Mouse (Mus musculus) CH12.LX (cell line): ENCODE data around the gene Cacna1i. TPM values are rescaled to one million over a fixed set of nuclear protein-coding genes. Genes with fewer than 3 reads are reported as not detected.

Experiments used
- polyA plus RNA-seq: library from polyadenylated mRNA; unstranded; fragments of >175 nt; gene quantifications from 2 replicates; pipeline ENCODE4 v1.2.1, GENCODE M21; 2012; ENCODE audit warnings: low read depth; ENCODE audit not compliant: insufficient read length
- total RNA-seq, 2 experiments: library from RNA; depleted of rRNA; stranded (reverse); fragments of 300-350 nt in 1 of 2; fragments of >200 nt in 1 of 2; gene quantifications; 2 replicates each; pipeline ENCODE4 v1.2.3; 2012 to 2014

Gene Cacna1i
- total and polyA plus RNA-seq, 3 experiments: under 0.01 TPM; not detected in 2

Other genes starting within 250 kb of the Cacna1i start
- gene Syngr1, start 195.9 kb upstream of the Cacna1i start, total RNA-seq (2012; rRNA removed): 10.7 and 14.8 TPM in 2 replicates
- gene Syngr1, start 195.9 kb upstream of the Cacna1i start, total RNA-seq (2014; rRNA removed): 6.0 and 9.7 TPM in 2 replicates
- 7.0 and 11.3 TPM in 2 replicates for gene Syngr1, start 195.9 kb upstream of the Cacna1i start, polyA plus RNA-seq
- gene Rpl3, start 195.4 kb upstream of the Cacna1i start, total RNA-seq (2012; rRNA removed): 3,351 and 3,819 TPM in 2 replicates
- gene Rpl3, start 195.4 kb upstream of the Cacna1i start, total RNA-seq (2014; rRNA removed): 2,106 and 2,198 TPM in 2 replicates
- 2,552 and 2,592 TPM in 2 replicates for gene Rpl3, start 195.4 kb upstream of the Cacna1i start, polyA plus RNA-seq
- 15.1 and 17.7 TPM in 2 replicates for gene Tab1, start 154.1 kb upstream of the Cacna1i start, total RNA-seq (2012; rRNA removed)
- gene Tab1, start 154.1 kb upstream of the Cacna1i start, total RNA-seq (2014; rRNA removed): 10.4 and 12.0 TPM in 2 replicates
- 11.4 and 11.6 TPM in 2 replicates for gene Tab1, start 154.1 kb upstream of the Cacna1i start, polyA plus RNA-seq
- 0.13 and 0.21 TPM in 2 replicates for gene Mgat3, start 113.5 kb upstream of the Cacna1i start, total RNA-seq (2012; rRNA removed)
- 0.15 and 0.36 TPM in 2 replicates for gene Mgat3, start 113.5 kb upstream of the Cacna1i start, total RNA-seq (2014; rRNA removed)
- gene Mgat3, start 113.5 kb upstream of the Cacna1i start, polyA plus RNA-seq: 0.05 and 0.09 TPM in 2 replicates
- 34.4 and 35.4 TPM in 2 replicates for gene Mief1, start 53.2 kb upstream of the Cacna1i start, total RNA-seq (2012; rRNA removed)
- 18.8 and 20.7 TPM in 2 replicates for gene Mief1, start 53.2 kb upstream of the Cacna1i start, total RNA-seq (2014; rRNA removed)
- gene Mief1, start 53.2 kb upstream of the Cacna1i start, polyA plus RNA-seq: 19.2 and 23.3 TPM in 2 replicates
- gene AC140267.1, start 51.4 kb upstream of the Cacna1i start, total RNA-seq (2012; rRNA removed): not detected in 2 replicates
- gene AC140267.1, start 51.4 kb upstream of the Cacna1i start, total RNA-seq (2014; rRNA removed): not detected in 2 replicates
- 6.5 TPM in 1 of 2 replicates, not detected in the other for gene AC140267.1, start 51.4 kb upstream of the Cacna1i start, polyA plus RNA-seq
- gene Atf4, start 32.1 kb upstream of the Cacna1i start, total RNA-seq (2012; rRNA removed): 351 and 486 TPM in 2 replicates
- gene Atf4, start 32.1 kb upstream of the Cacna1i start, total RNA-seq (2014; rRNA removed): 721 and 819 TPM in 2 replicates
- gene Atf4, start 32.1 kb upstream of the Cacna1i start, polyA plus RNA-seq: 324 and 357 TPM in 2 replicates
- gene Rps19bp1, start 22.9 kb upstream of the Cacna1i start, total RNA-seq (2012; rRNA removed): 47.1 and 55.0 TPM in 2 replicates
- gene Rps19bp1, start 22.9 kb upstream of the Cacna1i start, total RNA-seq (2014; rRNA removed): 63.3 and 67.3 TPM in 2 replicates
- gene Rps19bp1, start 22.9 kb upstream of the Cacna1i start, polyA plus RNA-seq: 91.2 and 99.6 TPM in 2 replicates